Mouse (Mus musculus): Measurements from ENCODE around the gene Insr. TPM values are rescaled to one million over a fixed set of nuclear protein-coding genes. Genes with fewer than 3 reads are reported as not detected.

The Insr gene
- total and polyA plus RNA-seq, 3 experiments: 5.3 to 7.6 TPM; not detected in 1

- DNase-seq (ENCODE audit: low read depth, low spot score): no peak
- H3K27ac ChIP-seq (ENCODE audit: control insufficient read depth, low read depth, low read length): no peak overlapping the region
- H3K79me2 ChIP-seq (ENCODE audit: control insufficient read depth, insufficient read depth, low read length, poor library complexity): no peaks in the 10 kb centered on the region
- no peaks in the 10 kb centered on the region; a peak in 1 of 4 replicates for H3K36me3 ChIP-seq (ENCODE audit: control insufficient read depth in 1 of 2, insufficient read depth in 2 of 2, low read length in 2 of 2)
- H3K27me3 ChIP-seq (ENCODE audit: control insufficient read depth in 1 of 2, insufficient read depth in 2 of 2, low read length in 2 of 2): no peaks in the 10 kb centered on the region; a peak in 1 of 4 replicates
- no peaks in the 10 kb centered on the region for H3K9me3 ChIP-seq (replicated peaks; ENCODE audit: insufficient read depth, low read length)
- H3K4me1 ChIP-seq (ENCODE audit: control insufficient read depth in 1 of 2, insufficient read depth in 2 of 2, low read length in 2 of 2): no peaks in the 10 kb centered on the region
- TF ChIP-seq MYC (IDR thresholded peaks at IDR 0.05; ENCODE audit: low read depth, low read length): no peak
- TF ChIP-seq JUND (IDR thresholded peaks at IDR 0.05; ENCODE audit: low read depth, low read length): no peak
- TF ChIP-seq NELFE (IDR thresholded peaks at IDR 0.05; ENCODE audit: low read depth, low read length): no peak
- no peak for TF ChIP-seq USF2 (IDR thresholded peaks at IDR 0.05; ENCODE audit: borderline replicate concordance in 1 of 2, insufficient read depth in 1 of 2, low read depth in 1 of 2, low read length in 2 of 2)
- TF ChIP-seq KAT2A (conservative IDR thresholded peaks at IDR 0.05; ENCODE audit: low read depth, low read length): no peak
- TF ChIP-seq GATA1 (IDR thresholded peaks at IDR 0.05; ENCODE audit: low read depth, low read length): no peak
- TF ChIP-seq CTCF (IDR thresholded peaks at IDR 0.05 in 2 of 3, conservative IDR thresholded peaks at IDR 0.05 in 1 of 3; ENCODE audit: control insufficient read depth in 1 of 3, insufficient read depth in 1 of 3, low read depth in 2 of 3, low read length in 3 of 3, poor library complexity in 1 of 3, severe bottlenecking in 1 of 3): no peak
- no peak for TF ChIP-seq HCFC1 (IDR thresholded peaks at IDR 0.05; ENCODE audit: low read depth, low read length)
- TF ChIP-seq MXI1 (IDR thresholded peaks at IDR 0.05; ENCODE audit: low read depth, low read length): no peak
- TF ChIP-seq BHLHE40 (IDR thresholded peaks at IDR 0.05; ENCODE audit: borderline replicate concordance, low read depth, low read length): no peak
- TF ChIP-seq GABPA (IDR thresholded peaks at IDR 0.05; ENCODE audit: low read depth, low read length): no peak
- TF ChIP-seq ZC3H11A (IDR thresholded peaks at IDR 0.05; ENCODE audit: low read depth, low read length): no peak
- TF ChIP-seq USF1 (IDR thresholded peaks at IDR 0.05; ENCODE audit: low read depth, low read length): no peak
- TF ChIP-seq SIN3A (IDR thresholded peaks at IDR 0.05; ENCODE audit: low read length): no peak
- TF ChIP-seq ZMIZ1 (IDR thresholded peaks at IDR 0.05; ENCODE audit: low read depth, low read length): no peak
- no peak for TF ChIP-seq TCF12 (IDR thresholded peaks at IDR 0.05; ENCODE audit: low read depth, low read length)
- no peak for TF ChIP-seq CHD1 (IDR thresholded peaks at IDR 0.05; ENCODE audit: low read depth, low read length)
- H3K4me3 ChIP-seq (ENCODE audit: control insufficient read depth in 1 of 2, insufficient read depth in 1 of 2, low read depth in 2 of 2, low read length in 2 of 2): no peak overlapping the region
- no peak overlapping the region for H3K9ac ChIP-seq (ENCODE audit: control insufficient read depth, low read depth, low read length, poor library complexity, severe bottlenecking)
Observed at GRCm38 (mm10) chr8:3252665-3253064, 26.8 kb downstream of the Insr start.

GRCm38 (mm10) chr8:3251101-3251500 is 28.3 kb downstream of the Insr start:
- H3K4me1 ChIP-seq (ENCODE audit: control insufficient read depth in 1 of 2, insufficient read depth in 2 of 2, low read length in 2 of 2): no peaks in the 10 kb centered on the region
- H3K4me3 ChIP-seq (ENCODE audit: control insufficient read depth in 1 of 2, insufficient read depth in 1 of 2, low read depth in 2 of 2, low read length in 2 of 2): no peak overlapping the region
- H3K9ac ChIP-seq (ENCODE audit: control insufficient read depth, low read depth, low read length, poor library complexity, severe bottlenecking): no peak overlapping the region
- no peak for TF ChIP-seq CHD2 (IDR thresholded peaks at IDR 0.05; ENCODE audit: low read length)
- TF ChIP-seq MYB (IDR thresholded peaks at IDR 0.05; ENCODE audit: low read depth, low read length): no peak
- TF ChIP-seq SMC3 (IDR thresholded peaks at IDR 0.05; ENCODE audit: low read depth, low read length): no peak
- no peak for TF ChIP-seq MEF2A (IDR thresholded peaks at IDR 0.05; ENCODE audit: extremely low read depth, insufficient replicate concordance, low read depth, low read length, poor library complexity, severe bottlenecking)
- TF ChIP-seq E2F4 (IDR thresholded peaks at IDR 0.05; ENCODE audit: borderline replicate concordance, low read depth, low read length): no peak
- TF ChIP-seq GATA1 (IDR thresholded peaks at IDR 0.05; ENCODE audit: low read depth, low read length): no peak
- no peak for TF ChIP-seq RAD21 (IDR thresholded peaks at IDR 0.05; ENCODE audit: low read depth, low read length)
- no peak for TF ChIP-seq CTCF (IDR thresholded peaks at IDR 0.05 in 2 of 3, conservative IDR thresholded peaks at IDR 0.05 in 1 of 3; ENCODE audit: control insufficient read depth in 1 of 3, insufficient read depth in 1 of 3, low read depth in 2 of 3, low read length in 3 of 3, poor library complexity in 1 of 3, severe bottlenecking in 1 of 3)
- no peak for TF ChIP-seq RCOR1 (IDR thresholded peaks at IDR 0.05; ENCODE audit: low read depth, low read length)
- no peaks in the 10 kb centered on the region for H3K79me2 ChIP-seq (ENCODE audit: control insufficient read depth, insufficient read depth, low read length, poor library complexity)
- H3K36me3 ChIP-seq (ENCODE audit: control insufficient read depth in 1 of 2, insufficient read depth in 2 of 2, low read length in 2 of 2): no peaks in the 10 kb centered on the region; a peak in 1 of 4 replicates
- DNase-seq (ENCODE audit: low read depth, low spot score): peak; percentile 55
- no peak overlapping the region for H3K27ac ChIP-seq (ENCODE audit: control insufficient read depth, low read depth, low read length)
- H3K9me3 ChIP-seq (replicated peaks; ENCODE audit: insufficient read depth, low read length): no peaks in the 10 kb centered on the region
- H3K27me3 ChIP-seq (ENCODE audit: control insufficient read depth in 1 of 2, insufficient read depth in 2 of 2, low read length in 2 of 2): no peaks in the 10 kb centered on the region
